ENCODE assay signal across 8 mouse cellular contexts in the genomic region with DNA sequence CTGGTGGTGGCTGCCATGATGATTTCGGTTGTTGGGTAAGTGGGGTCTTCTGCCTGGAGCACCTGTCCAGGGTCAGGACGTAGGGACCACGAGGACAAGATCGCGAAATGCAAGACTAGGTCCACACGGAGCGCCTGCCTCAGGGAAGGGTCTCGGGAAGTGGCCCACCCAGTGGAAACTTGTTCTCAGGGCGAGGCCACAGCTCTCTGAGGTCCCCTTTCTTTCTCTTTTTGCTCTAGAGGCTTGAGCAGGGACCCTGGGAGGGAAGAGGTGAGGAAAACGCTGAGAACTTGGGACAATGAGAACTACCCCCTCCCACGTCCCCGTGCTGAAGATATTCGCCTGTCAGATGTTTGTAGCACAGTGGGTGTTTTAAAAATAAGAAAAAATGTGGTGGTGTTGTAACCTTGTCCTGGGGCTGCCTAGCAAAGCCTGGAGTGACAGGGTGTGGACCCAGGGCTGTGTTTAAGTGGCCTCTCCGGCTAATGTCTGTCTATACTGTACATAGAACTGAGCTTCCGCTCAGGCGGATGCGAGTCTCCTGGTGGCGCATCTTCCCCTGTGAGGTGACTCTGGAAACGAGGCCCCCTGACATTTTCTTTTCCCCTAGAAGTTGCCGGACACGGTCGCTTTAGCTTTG. TPM values are rescaled to one million over a fixed set of nuclear protein-coding genes. Genes with fewer than 3 reads are reported as not detected.
DNase-seq lines count a peak whose midpoint lies in the region; ATAC-seq and TF ChIP-seq lines count a peak whose summit lies in the region.
"Had no signal": no experiment of that assay in that cellular context is flagged by ENCODE, and none has a peak within 500 bp of the region (broad histone marks: within the 10 kb centered on the region; RNA-seq: fewer than 3 reads in every experiment).

No protein-coding gene starts in this region.

- H3K4me1 ChIP-seq in hindbrain, embryonic 10.5 days (replicated peaks): peaks cover 21% of the 10 kb centered on the region
- peaks cover 69% of the 10 kb centered on the region for H3K4me1 ChIP-seq in liver, embryonic 12.5 days

- peak overlapping the region; percentile 86 for H3K4me2 ChIP-seq in liver, embryonic 12.5 days

- peak overlapping the region; percentile 80 for H3K9ac ChIP-seq in liver, embryonic 12.5 days

- TF ChIP-seq POLR2A in brain, embryonic 14.5 days (IDR thresholded peaks at IDR 0.05; ENCODE audit: borderline replicate concordance, extremely low read depth, insufficient read depth, insufficient read length, poor library complexity, severe bottlenecking): no peak

- peak; percentile 84 for ATAC-seq in liver, embryonic 12.5 days
- 0 out of 2 replicates have a peak, but pooled peaks have one; percentile 32 for ATAC-seq in monocyte, adult 5-6 weeks (replicated peaks; ENCODE audit: insufficient number of reproducible peaks, low FRiP score, low TSS enrichment, poor library complexity, severe bottlenecking)

- H3K36me3 ChIP-seq in hindbrain, embryonic 10.5 days: peaks cover 11% of the 10 kb centered on the region
- peaks cover 14% of the 10 kb centered on the region for H3K36me3 ChIP-seq in liver, embryonic 12.5 days

- peak; percentile 36 for DNase-seq in 3134 (ENCODE audit: extremely low read depth, insufficient read length, low spot score)
- peak; percentile 58 for DNase-seq in 3T3-L1 (ENCODE audit: low read depth, low spot score)
- peak; percentile 38 for DNase-seq in brain, embryonic 14.5 days (ENCODE audit: low read depth)
- DNase-seq in hindbrain, embryonic 10.5 days (ENCODE audit: low spot score): no peak
- DNase-seq in urinary bladder, adult 18-20 months (ENCODE audit: low spot score in 2 of 2): no peak

- WGBS in hindbrain, embryonic 10.5 days: 6% methylated on average over 22 of the region's 22 CpGs
- WGBS in liver, embryonic 12.5 days (ENCODE audit: insufficient replicate concordance): under 1% methylated on average over 22 of the region's 22 CpGs

- peak overlapping the region; percentile 83 for H3K27ac ChIP-seq in hindbrain, embryonic 10.5 days
- H3K27ac ChIP-seq in liver, embryonic 12.5 days: peak overlapping the region; percentile 86

- H3K4me3 ChIP-seq in hindbrain, embryonic 10.5 days: peak overlapping the region; percentile 70
- peak overlapping the region; percentile 74 for H3K4me3 ChIP-seq in liver, embryonic 12.5 days

- H3K9me3 ChIP-seq in hindbrain, embryonic 10.5 days: peaks cover 4% of the 10 kb centered on the region; the same call in 1 of the 2 replicates
- no peaks in the 10 kb centered on the region for H3K9me3 ChIP-seq in liver, embryonic 12.5 days (replicated peaks)

- TF ChIP-seq CTCF in brain, embryonic 14.5 days (IDR thresholded peaks at IDR 0.05; ENCODE audit: borderline replicate concordance, extremely low read depth, insufficient read depth, insufficient read length): no peak

- H3K27me3 ChIP-seq in hindbrain, embryonic 10.5 days (ENCODE audit: insufficient read depth, poor library complexity, severe bottlenecking): peaks cover 6% of the 10 kb centered on the region; the same call in 1 of the 2 replicates
- H3K27me3 ChIP-seq in liver, embryonic 12.5 days (replicated peaks): no peaks in the 10 kb centered on the region

RNA-seq across cellular contexts. Expression of a gene that starts 0.6 kb away (rescaled TPM):
- polyA plus RNA-seq in brain, embryonic 14.5 days (2012; rRNA removed): 111 and 125 TPM in 2 replicates
- polyA plus RNA-seq in hindbrain, embryonic 10.5 days (2016; fragmentation: Nextera tagmentation; extraction: Ambion mirVana): 42.4 and 65.4 TPM in 2 replicates
- polyA plus RNA-seq in liver, embryonic 12.5 days (2016; fragmentation: Nextera tagmentation; extraction: Ambion mirVana): 35.3 and 36.6 TPM in 2 replicates
- total RNA-seq in monocyte, adult 5-6 weeks (2017): 132 to 180 TPM (median 143 TPM) in 3 replicates

RNA-seq across cellular contexts. Expression of a gene that starts 5.6 kb away (rescaled TPM):
- polyA plus RNA-seq in brain, embryonic 14.5 days (2012; rRNA removed): 71.3 and 84.4 TPM in 2 replicates
- 79.4 and 83.4 TPM in 2 replicates for polyA plus RNA-seq in hindbrain, embryonic 10.5 days (2016; fragmentation: Nextera tagmentation; extraction: Ambion mirVana)
- 39.9 and 40.7 TPM in 2 replicates for polyA plus RNA-seq in liver, embryonic 12.5 days (2016; fragmentation: Nextera tagmentation; extraction: Ambion mirVana)
- 97.2 to 105 TPM (median 99.9 TPM) in 3 replicates for total RNA-seq in monocyte, adult 5-6 weeks (2017)

RNA-seq across cellular contexts. Expression of a gene that starts 32.2 kb away (rescaled TPM):
- polyA plus RNA-seq in brain, embryonic 14.5 days (2012; rRNA removed): 3.0 and 8.4 TPM in 2 replicates
- polyA plus RNA-seq in hindbrain, embryonic 10.5 days (2016; fragmentation: Nextera tagmentation; extraction: Ambion mirVana): 20.7 and 24.4 TPM in 2 replicates
- polyA plus RNA-seq in liver, embryonic 12.5 days (2016; fragmentation: Nextera tagmentation; extraction: Ambion mirVana): 19.6 and 19.9 TPM in 2 replicates
- total RNA-seq in monocyte, adult 5-6 weeks (2017): 210 to 231 TPM (median 230 TPM) in 3 replicates

RNA-seq across cellular contexts. Expression of a gene that starts 41.5 kb away (rescaled TPM):
- polyA plus RNA-seq in brain, embryonic 14.5 days (2012; rRNA removed): 0.05 and 0.09 TPM in 2 replicates
- not detected in 2 replicates for polyA plus RNA-seq in hindbrain, embryonic 10.5 days (2016; fragmentation: Nextera tagmentation; extraction: Ambion mirVana)
- polyA plus RNA-seq in liver, embryonic 12.5 days (2016; fragmentation: Nextera tagmentation; extraction: Ambion mirVana): 0.05 and 0.10 TPM in 2 replicates
- total RNA-seq in monocyte, adult 5-6 weeks (2017): not detected in 3 replicates
- total RNA-seq: layer of hippocampus, postnatal 14 days had no signal

Comparison
In these comparisons a context has a peak if more than half of its experiments do, and no peak if none do; other contexts are left out.
1. DNase-seq: peak in 3134 (single experiment), 3T3-L1 (single experiment) and brain, embryonic 14.5 days (single experiment); none in hindbrain, embryonic 10.5 days (single experiment) and urinary bladder, adult 18-20 months (0 of 2).